10 mouse cellular contexts compared by ENCODE assay signal in the genomic region with DNA sequence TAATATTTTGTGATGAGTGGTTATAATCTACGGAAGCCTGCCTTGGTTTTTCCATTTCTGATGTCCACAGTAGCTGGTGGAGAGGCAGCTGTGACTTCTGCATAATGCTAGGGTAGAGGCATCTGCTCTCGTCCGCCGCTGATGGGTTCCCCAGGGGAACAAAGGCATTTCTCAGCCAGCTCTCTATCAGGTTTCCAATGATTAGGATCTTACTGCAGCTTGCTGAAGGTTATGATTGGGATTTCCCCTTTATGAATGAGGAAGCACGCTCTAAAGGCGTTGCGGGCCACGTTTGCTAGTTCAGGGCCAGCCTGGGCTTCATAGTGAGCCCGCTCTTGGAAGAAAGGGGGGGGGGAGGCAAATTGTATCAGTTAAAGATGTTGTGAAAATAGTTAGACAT. TPM values are rescaled to one million over a fixed set of nuclear protein-coding genes. Genes with fewer than 3 reads are reported as not detected.
A peak's percentile ranks its signal among the peaks of the same experiment; 100 is the strongest.
DNase-seq lines count a peak whose midpoint lies in the region; ATAC-seq and TF ChIP-seq lines count a peak whose summit lies in the region.
"Had no signal": no experiment of that assay in that cellular context is flagged by ENCODE, and none has a peak within 500 bp of the region (broad histone marks: within the 10 kb centered on the region; RNA-seq: fewer than 3 reads in every experiment).

No protein-coding gene starts in this region.

- H3K27ac ChIP-seq in neural tube, embryonic 11.5 days (ENCODE audit: low read depth, low read length), result no peak overlapping the region
- no peak overlapping the region for H3K27ac ChIP-seq in liver, embryonic 16.5 days (ENCODE audit: low read length)
- no peak overlapping the region for H3K27ac ChIP-seq in thymus, adult 2 months (ENCODE audit: control insufficient read depth, insufficient read depth, low read length)
- H3K27ac ChIP-seq: limb, embryonic 15.5 days had no signal

- whole genome bisulfite sequencing in neural tube, embryonic 11.5 days, result 68% methylated on average over 9 of the region's 9 CpGs
- 55% methylated on average over 9 of the region's 9 CpGs for WGBS in liver, embryonic 16.5 days (ENCODE audit: insufficient replicate concordance)
- WGBS in thymus, adult 2 months, result 77% methylated on average over 9 of the region's 9 CpGs

- H3K9me3 ChIP-seq in neural tube, embryonic 11.5 days (ENCODE audit: control insufficient read depth, low read length), result no peaks in the 10 kb centered on the region
- no peaks in the 10 kb centered on the region for H3K9me3 ChIP-seq in liver, embryonic 16.5 days (replicated peaks; ENCODE audit: control insufficient read depth, low read length)
- H3K9me3 ChIP-seq: limb, embryonic 15.5 days had no signal

- H3K4me1 ChIP-seq in neural tube, embryonic 11.5 days (ENCODE audit: control insufficient read depth, insufficient read depth, low read length), result peaks cover 15% of the 10 kb centered on the region
- peaks cover 23% of the 10 kb centered on the region for H3K4me1 ChIP-seq in liver, embryonic 16.5 days (ENCODE audit: control insufficient read depth, low read depth, low read length)
- peaks cover 15% of the 10 kb centered on the region for H3K4me1 ChIP-seq in thymus, adult 2 months (replicated peaks; ENCODE audit: control insufficient read depth, insufficient read depth, low read length)

- H3K4me3 ChIP-seq in neural tube, embryonic 11.5 days (ENCODE audit: low read depth, low read length), result no peak overlapping the region
- no peak overlapping the region for H3K4me3 ChIP-seq in liver, embryonic 16.5 days (ENCODE audit: low read depth, low read length)
- H3K4me3 ChIP-seq in thymus, adult 2 months (ENCODE audit: control insufficient read depth, insufficient read depth, low read length), result no peak overlapping the region

- TF ChIP-seq POLR2A in thymus, adult 2 months (IDR thresholded peaks at IDR 0.05; ENCODE audit: control insufficient read depth, extremely low read depth, insufficient read depth, low read length, poor library complexity), result no peak

- peaks cover 6% of the 10 kb centered on the region for H3K36me3 ChIP-seq in neural tube, embryonic 11.5 days (ENCODE audit: control insufficient read depth, insufficient read depth, low read length)
- H3K36me3 ChIP-seq in liver, embryonic 16.5 days (ENCODE audit: control insufficient read depth, insufficient read depth), result peaks cover 2% of the 10 kb centered on the region; the same call in 1 of the 2 replicates
- H3K36me3 ChIP-seq in thymus, adult 2 months (ENCODE audit: control insufficient read depth, insufficient read depth, low read length), result peaks cover 10% of the 10 kb centered on the region; the same call in 1 of the 2 replicates

- TF ChIP-seq CTCF in thymus, adult 2 months (IDR thresholded peaks at IDR 0.05; ENCODE audit: borderline replicate concordance, control insufficient read depth, extremely low read depth, insufficient read depth, low read length, poor library complexity), result no peak

- intact Hi-C loops in gastrocnemius, postnatal 36 days (cut with DNase I), result no loop called here

- H3K9ac ChIP-seq in neural tube, embryonic 11.5 days (ENCODE audit: low read length), result peak overlapping the region; percentile 26; the same call in 1 of the 2 replicates
- no peak overlapping the region for H3K9ac ChIP-seq in liver, embryonic 16.5 days (ENCODE audit: low read depth, low read length)
- H3K9ac ChIP-seq: limb, embryonic 15.5 days had no signal

- H3K27me3 ChIP-seq in neural tube, embryonic 11.5 days (ENCODE audit: control insufficient read depth, insufficient read depth, low read length), result no peaks in the 10 kb centered on the region
- H3K27me3 ChIP-seq in liver, embryonic 16.5 days (ENCODE audit: control insufficient read depth, insufficient read depth, low read depth, low read length), result no peaks in the 10 kb centered on the region
- no peaks in the 10 kb centered on the region for H3K27me3 ChIP-seq in thymus, adult 2 months (ENCODE audit: control insufficient read depth, insufficient read depth, low read length)
- H3K27me3 ChIP-seq: limb, embryonic 15.5 days had no signal

- peak overlapping the region; percentile 55 for H3K4me2 ChIP-seq in neural tube, embryonic 11.5 days (ENCODE audit: low read depth)
- H3K4me2 ChIP-seq in liver, embryonic 16.5 days (ENCODE audit: low read depth, low read length), result peak overlapping the region; percentile 78; the same call in 1 of the 2 replicates

- peak; percentile 18 for DNase-seq in CD4-positive, CD25-positive, alpha-beta regulatory T cell, adult 2 months (ENCODE audit: low read depth, low spot score)
- DNase-seq in neural tube, embryonic 11.5 days (ENCODE audit: low spot score), result peak; percentile 20
- no peak for DNase-seq in neural tube, embryonic 10.5 days (ENCODE audit: extremely low spot score, low spot score)
- no peak for DNase-seq in thymus, adult 2 months
- DNase-seq in adrenal gland, postnatal 14 days, result no peak
- DNase-seq in gastrocnemius, postnatal 36 days, result no peak
- DNase-seq: gastrocnemius, postnatal 14 days had no signal

- no peak for ATAC-seq in CD4-positive, CD25-positive, alpha-beta regulatory T cell, adult 4 months
- ATAC-seq in neural tube, embryonic 11.5 days (ENCODE audit: insufficient read depth, low FRiP score, low TSS enrichment), result no peak
- ATAC-seq in liver, embryonic 16.5 days (ENCODE audit: low read depth), result no peak

RNA-seq across cellular contexts. Expression of gene Proser1, which starts 3.0 kb away (rescaled TPM):
- 10 to 100 TPM; 11.2 to 11.9 TPM for polyA plus RNA-seq in CD4-positive, CD25-positive, alpha-beta regulatory T cell, adult 4 months (2017; shearing (Covaris generic))
- polyA plus RNA-seq in neural tube, embryonic 11.5 days (2014; fragmentation: Nextera tagmentation; extraction: Ambion mirVana), result 23.5 and 23.8 TPM in 2 replicates
- polyA plus RNA-seq in liver, embryonic 16.5 days (2015; fragmentation: Nextera tagmentation; extraction: Ambion mirVana), result 3.1 and 4.3 TPM in 2 replicates
- 78.9 and 99.6 TPM in 2 replicates for polyA plus RNA-seq in thymus, adult 2 months (2012; rRNA removed)
- 22.4 and 25.6 TPM in 2 replicates for total RNA-seq in adrenal gland, postnatal 14 days (2021)
- 1 to 10 TPM; 4.5 to 7.4 TPM for total RNA-seq in gastrocnemius, postnatal 36 days (2021)

RNA-seq across cellular contexts. Expression of gene Nhlrc3, which starts 3.3 kb away (rescaled TPM):
- 10 to 100 TPM; 15.9 to 17.7 TPM for polyA plus RNA-seq in CD4-positive, CD25-positive, alpha-beta regulatory T cell, adult 4 months (2017; shearing (Covaris generic))
- 9.4 and 10.3 TPM in 2 replicates for polyA plus RNA-seq in neural tube, embryonic 11.5 days (2014; fragmentation: Nextera tagmentation; extraction: Ambion mirVana)
- polyA plus RNA-seq in liver, embryonic 16.5 days (2015; fragmentation: Nextera tagmentation; extraction: Ambion mirVana), result 6.2 and 6.4 TPM in 2 replicates
- 9.5 and 9.9 TPM in 2 replicates for polyA plus RNA-seq in thymus, adult 2 months (2012; rRNA removed)
- 9.8 and 11.9 TPM in 2 replicates for total RNA-seq in adrenal gland, postnatal 14 days (2021)
- total RNA-seq in gastrocnemius, postnatal 36 days (2021), result 1 to 10 TPM; 2.5 to 2.6 TPM

RNA-seq across cellular contexts. Expression of gene Stoml3, which starts 22.0 kb away (rescaled TPM):
- polyA plus RNA-seq in CD4-positive, CD25-positive, alpha-beta regulatory T cell, adult 4 months (2017; shearing (Covaris generic)), result not detected
- not detected in 2 replicates for polyA plus RNA-seq in neural tube, embryonic 11.5 days (2014; fragmentation: Nextera tagmentation; extraction: Ambion mirVana)
- not detected in 2 replicates for polyA plus RNA-seq in liver, embryonic 16.5 days (2015; fragmentation: Nextera tagmentation; extraction: Ambion mirVana)
- polyA plus RNA-seq in thymus, adult 2 months (2012; rRNA removed), result 0.16 and 0.27 TPM in 2 replicates
- total RNA-seq in adrenal gland, postnatal 14 days (2021), result not detected in 2 replicates
- total RNA-seq in gastrocnemius, postnatal 36 days (2021), result not detected
- total RNA-seq: gastrocnemius, postnatal 14 days had no signal

Comparison
In these comparisons a context has a peak if more than half of its experiments do, and no peak if none do; other contexts are left out.
1. DNase-seq: peak in CD4-positive, CD25-positive, alpha-beta regulatory T cell, adult 2 months (single experiment) and neural tube, embryonic 11.5 days (single experiment); none in neural tube, embryonic 10.5 days (single experiment), thymus, adult 2 months (single experiment), adrenal gland, postnatal 14 days (single experiment) and gastrocnemius, postnatal 36 days (0 of 2).